In the genomic region with DNA sequence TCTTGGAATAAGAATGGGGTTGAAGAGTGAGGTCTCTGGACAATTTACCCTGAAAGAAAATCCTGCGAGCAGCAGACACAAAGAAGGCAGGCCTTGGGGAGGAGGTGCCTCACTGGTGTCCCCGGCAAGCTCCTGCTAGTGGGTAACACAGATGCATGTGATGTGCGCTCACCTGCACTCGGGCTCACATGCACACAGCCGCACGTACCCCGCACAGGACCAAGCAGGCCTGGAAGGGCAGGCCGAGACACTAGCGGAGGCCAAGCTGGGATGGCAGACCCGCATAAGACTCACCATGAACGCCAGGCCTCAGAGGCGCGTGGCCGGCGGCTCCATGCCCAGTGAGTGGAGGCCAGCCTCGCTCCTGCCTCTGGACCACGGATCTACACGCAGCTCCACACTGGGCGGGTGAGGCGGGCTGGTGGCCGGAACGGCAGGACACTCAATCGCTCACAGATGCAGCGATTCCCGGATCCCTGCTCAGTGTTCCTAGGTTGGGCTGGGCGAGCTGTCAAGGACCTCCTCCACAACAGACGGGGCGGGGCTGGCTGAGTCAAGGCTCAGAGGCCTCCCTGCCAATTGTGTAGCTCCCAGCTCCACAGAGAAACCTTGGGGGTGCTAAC, we compare ENCODE assay signal across 8 mouse cellular contexts. TPM values are rescaled to one million over a fixed set of nuclear protein-coding genes. Genes with fewer than 3 reads are reported as not detected.
A peak's percentile ranks its signal among the peaks of the same experiment; 100 is the strongest.
DNase-seq lines count a peak whose midpoint lies in the region; ATAC-seq lines count a peak whose summit lies in the region.

No protein-coding gene starts in this region.

- DNase-seq in adrenal gland, postnatal 25 days = peak; percentile 97
- DNase-seq in embryonic facial prominence, embryonic 11.5 days (ENCODE audit: low spot score) = peak; percentile 97
- peak; percentile 94 for DNase-seq in kidney, adult 11 months
- DNase-seq in left cerebral cortex, postnatal 4 days = peak; percentile 93
- peak; percentile 98 for DNase-seq in midbrain, embryonic 11.5 days (ENCODE audit: low spot score, missing footprints)
- DNase-seq in right cerebral cortex, postnatal 4 days = peak; percentile 84
- DNase-seq in yolk sac, embryonic 10.5 days (ENCODE audit: low spot score) = peak; percentile 92

- no peaks in the 10 kb centered on the region for H3K36me3 ChIP-seq in embryonic facial prominence, embryonic 11.5 days (replicated peaks; ENCODE audit: control insufficient read depth, insufficient read depth, low read depth, low read length)
- H3K36me3 ChIP-seq in midbrain, embryonic 11.5 days (ENCODE audit: control insufficient read depth, insufficient read depth, low read length) = no peaks in the 10 kb centered on the region

- H3K9me3 ChIP-seq in embryonic facial prominence, embryonic 11.5 days (replicated peaks; ENCODE audit: control insufficient read depth, low read length) = no peaks in the 10 kb centered on the region
- H3K9me3 ChIP-seq in midbrain, embryonic 11.5 days (ENCODE audit: control insufficient read depth, low read length) = no peaks in the 10 kb centered on the region

- H3K27me3 ChIP-seq in embryonic facial prominence, embryonic 11.5 days (ENCODE audit: control insufficient read depth, insufficient read depth, low read length) = no peaks in the 10 kb centered on the region
- H3K27me3 ChIP-seq in midbrain, embryonic 11.5 days (ENCODE audit: control insufficient read depth, insufficient read depth, low read length) = no peaks in the 10 kb centered on the region

- peak overlapping the region; percentile 75 for H3K4me3 ChIP-seq in embryonic facial prominence, embryonic 11.5 days (ENCODE audit: low read depth, low read length)
- peak overlapping the region; percentile 79 for H3K4me3 ChIP-seq in midbrain, embryonic 11.5 days (ENCODE audit: low read depth, low read length)

- peak; percentile 97 for ATAC-seq in embryonic facial prominence, embryonic 11.5 days (replicated peaks; ENCODE audit: insufficient number of reproducible peaks, low FRiP score, low TSS enrichment, low read depth)
- peak; percentile 96 for ATAC-seq in granulocyte monocyte progenitor cell, adult 5-6 weeks (replicated peaks; ENCODE audit: poor library complexity, severe bottlenecking)
- peak; percentile 98 for ATAC-seq in midbrain, embryonic 11.5 days (ENCODE audit: low FRiP score)

- 0% methylated on average over 28 of the region's 28 CpGs for WGBS in embryonic facial prominence, embryonic 11.5 days
- under 1% methylated on average over 28 of the region's 28 CpGs for WGBS in midbrain, embryonic 11.5 days

- H3K4me2 ChIP-seq in embryonic facial prominence, embryonic 11.5 days (ENCODE audit: low read depth, low read length) = peak overlapping the region; percentile 56
- H3K4me2 ChIP-seq in midbrain, embryonic 11.5 days = peak overlapping the region; percentile 85

- intact Hi-C loops in left cerebral cortex, postnatal 4 days (cut with DNase I) = no loop called here

- H3K4me1 ChIP-seq in embryonic facial prominence, embryonic 11.5 days (ENCODE audit: control insufficient read depth, insufficient read depth, low read length) = no peaks in the 10 kb centered on the region; the same call in 1 of the 2 replicates
- H3K4me1 ChIP-seq in midbrain, embryonic 11.5 days (ENCODE audit: control insufficient read depth, insufficient read depth, low read length) = peaks cover 17% of the 10 kb centered on the region

- H3K27ac ChIP-seq in embryonic facial prominence, embryonic 11.5 days (replicated peaks; ENCODE audit: low read depth, low read length) = 0 out of 2 replicates have a peak overlapping the region, but pooled peaks have one; percentile 2
- peak overlapping the region; percentile 20; the same call in 1 of the 2 replicates for H3K27ac ChIP-seq in midbrain, embryonic 11.5 days (ENCODE audit: low read depth, low read length)

- H3K9ac ChIP-seq in embryonic facial prominence, embryonic 11.5 days (replicated peaks; ENCODE audit: low read length) = peak overlapping the region; percentile 90
- H3K9ac ChIP-seq in midbrain, embryonic 11.5 days (ENCODE audit: low read length) = peak overlapping the region; percentile 93

RNA-seq across cellular contexts. Expression of a gene that starts 45.9 kb away (rescaled TPM):
- 0.43 and 0.49 TPM in 2 replicates for total RNA-seq in adrenal gland, postnatal 25 days (2021)
- 0.74 and 1.1 TPM in 2 replicates for polyA plus RNA-seq in embryonic facial prominence, embryonic 11.5 days (2014; fragmentation: Nextera tagmentation; extraction: Ambion mirVana)
- total RNA-seq in granulocyte monocyte progenitor cell, adult 5-6 weeks (2014; fragmentation: Nextera tagmentation) = not detected in 2 replicates
- total RNA-seq in granulocyte monocyte progenitor cell, adult 5-6 weeks (2017) = 0.43 TPM in 1 of 2 replicates, not detected in the other
- 1 to 10 TPM; 1.5 TPM for total RNA-seq in left cerebral cortex, postnatal 4 days (2021)
- polyA plus RNA-seq in midbrain, embryonic 11.5 days (2014; fragmentation: Nextera tagmentation; extraction: Ambion mirVana) = 4.1 and 4.2 TPM in 2 replicates

RNA-seq across cellular contexts. Expression of a gene that starts 46.2 kb away (rescaled TPM):
- total RNA-seq in adrenal gland, postnatal 25 days (2021) = 34.1 and 40.9 TPM in 2 replicates
- polyA plus RNA-seq in embryonic facial prominence, embryonic 11.5 days (2014; fragmentation: Nextera tagmentation; extraction: Ambion mirVana) = 3.1 and 3.5 TPM in 2 replicates
- 9.1 and 12.9 TPM in 2 replicates for total RNA-seq in granulocyte monocyte progenitor cell, adult 5-6 weeks (2014; fragmentation: Nextera tagmentation)
- 12.1 and 14.5 TPM in 2 replicates for total RNA-seq in granulocyte monocyte progenitor cell, adult 5-6 weeks (2017)
- total RNA-seq in left cerebral cortex, postnatal 4 days (2021) = 10 to 100 TPM; 30.8 to 31.0 TPM
- 3.7 and 4.6 TPM in 2 replicates for polyA plus RNA-seq in midbrain, embryonic 11.5 days (2014; fragmentation: Nextera tagmentation; extraction: Ambion mirVana)

Comparison
In these comparisons a context has a peak if more than half of its experiments do, and no peak if none do; other contexts are left out.
1. Peak in every context shown above with its lines: DNase-seq, ATAC-seq, H3K4me3 ChIP-seq and H3K27ac ChIP-seq.